Mouse (Mus musculus) layer of hippocampus, postnatal 10 days (tissue): ENCODE results near the gene Gm28230. TPM values are rescaled to one million over a fixed set of nuclear protein-coding genes. Genes with fewer than 3 reads are reported as not detected.

Experiments used
- DNase-seq, 2 experiments: peaks; one replicate each; pipeline ENCODE4 v3.0.0; 2021; ENCODE audit warnings: low spot score in 2 of 2
- total RNA-seq, 2 experiments: library from RNA; stranded (reverse); gene quantifications; 2 replicates each; pipeline ENCODE4 v1.2.3; 2021

Gm28230 gene
- total RNA-seq, 2 experiments from 2014 or later, result not detected

GRCm38 (mm10) chr2:74722949-74723348 is 3.6 kb upstream of the Gm28230 start:
- no peak for DNase-seq

GRCm38 (mm10) chr2:74724244-74725015 is 2.1 kb upstream of the Gm28230 start:
- no peak for DNase-seq

- no peak for DNase-seq
Measured at GRCm38 (mm10) chr2:74725171-74725570, 1.4 kb upstream of the Gm28230 start.

GRCm38 (mm10) chr2:74726973-74727639 is 578 bp downstream of the Gm28230 start:
- no peak for DNase-seq

- DNase-seq, result no peak
Measured at GRCm38 (mm10) chr2:74727640-74728302, 1.2 kb downstream of the Gm28230 start.

- DNase-seq, result no peak
Measured at GRCm38 (mm10) chr2:74728303-74728680, 1.8 kb downstream of the Gm28230 start.

- no peak for DNase-seq
Measured at GRCm38 (mm10) chr2:74730331-74730730, 3.8 kb downstream of the Gm28230 start.

- DNase-seq, result no peak
Measured at GRCm38 (mm10) chr2:74731055-74731454, 4.5 kb downstream of the Gm28230 start.

GRCm38 (mm10) chr2:74731799-74732512 is 5.4 kb downstream of the Gm28230 start:
- no peak for DNase-seq

- DNase-seq, result no peak
Measured at GRCm38 (mm10) chr2:74732513-74733316, 6.2 kb downstream of the Gm28230 start.

- DNase-seq, result no peak
Measured at GRCm38 (mm10) chr2:74733317-74733661, 6.8 kb downstream of the Gm28230 start.

GRCm38 (mm10) chr2:74733765-74734164 is 7.2 kb downstream of the Gm28230 start:
- no peak for DNase-seq

- DNase-seq, result no peak
Measured at GRCm38 (mm10) chr2:74734451-74734850, 7.9 kb downstream of the Gm28230 start.

GRCm38 (mm10) chr2:74734996-74735811 is 8.7 kb downstream of the Gm28230 start:
- no peak for DNase-seq

- peak in 1 of 2 experiments; percentile 3 for DNase-seq
Measured at GRCm38 (mm10) chr2:74735851-74736687, 9.5 kb downstream of the Gm28230 start.

- DNase-seq, result no peak
Measured at GRCm38 (mm10) chr2:74736688-74737577, 10.4 kb downstream of the Gm28230 start.

GRCm38 (mm10) chr2:74737578-74738070 is 11.1 kb downstream of the Gm28230 start:
- DNase-seq, result no peak
